Mouse (Mus musculus) kidney, adult 2 months (tissue): Measurements from ENCODE around the gene Slc33a1. TPM values are rescaled to one million over a fixed set of nuclear protein-coding genes. Genes with fewer than 3 reads are reported as not detected.
A peak's percentile ranks its signal among the peaks of the same experiment; 100 is the strongest.

Experiments used
- DNase-seq: peaks from one replicate; pipeline ENCODE4 v3.0.0; 2021
- H3K27ac ChIP-seq: fragments of 200-500 bp; 2 replicates; pipeline ENCODE4 v1.5.1; 2012; ENCODE audit warnings: low read depth, low read length, control low read depth, inconsistent platforms; ENCODE audit not compliant: insufficient read depth
- H3K27me3 ChIP-seq: fragments of 200-500 bp; replicated peaks from 2 replicates; pipeline ENCODE4 v1.6.1; 2012; ENCODE audit warnings: mild to moderate bottlenecking, moderate library complexity, low read length, inconsistent platforms; ENCODE audit not compliant: control insufficient read depth, insufficient read depth
- H3K36me3 ChIP-seq: fragments of 200-500 bp; 2 replicates; pipeline ENCODE4 v1.6.1; 2012; ENCODE audit warnings: mild to moderate bottlenecking, moderate library complexity, low read length, inconsistent platforms; ENCODE audit not compliant: control insufficient read depth, insufficient read depth
- H3K4me1 ChIP-seq: fragments of 200-500 bp; 2 replicates; pipeline ENCODE4 v1.6.1; 2011; ENCODE audit warnings: low read length; ENCODE audit not compliant: control insufficient read depth, insufficient read depth
- H3K4me3 ChIP-seq: fragments of 200-500 bp; 2 replicates; pipeline ENCODE4 v1.5.1; 2011; ENCODE audit warnings: mild to moderate bottlenecking, low read depth, low read length, control low read depth; ENCODE audit not compliant: insufficient read depth
- CTCF ChIP-seq: fragments of 200-500 bp; conservative IDR thresholded peaks from 2 replicates; pipeline ENCODE4 v1.5.1; 2011; ENCODE audit warnings: low read depth, mild to moderate bottlenecking, control low read depth, low read length, moderate library complexity, mixed read lengths; ENCODE audit not compliant: insufficient read depth, insufficient read length
- POLR2A ChIP-seq: fragments of 200-500 bp; IDR thresholded peaks from one replicate; pipeline ENCODE4 v1.6.1; 2011; ENCODE audit warnings: low read depth, low read length, control low read depth
- WGBS: fragments of 180-500 bp; shearing (Covaris S2); methylation state at CpG from one replicate; pipeline ENCODE4 v1.1.7; 2018; 5-methylcytosine and 5-hydroxymethylcytosine counted together
- polyA plus RNA-seq: library from polyadenylated mRNA; depleted of rRNA; stranded (reverse); fragments of >200 nt; gene quantifications from 2 replicates; pipeline ENCODE4 v1.2.3, GENCODE M21; 2012

Slc33a1 gene
- polyA plus RNA-seq, 1 experiment, result 43.0 TPM

DNA sequence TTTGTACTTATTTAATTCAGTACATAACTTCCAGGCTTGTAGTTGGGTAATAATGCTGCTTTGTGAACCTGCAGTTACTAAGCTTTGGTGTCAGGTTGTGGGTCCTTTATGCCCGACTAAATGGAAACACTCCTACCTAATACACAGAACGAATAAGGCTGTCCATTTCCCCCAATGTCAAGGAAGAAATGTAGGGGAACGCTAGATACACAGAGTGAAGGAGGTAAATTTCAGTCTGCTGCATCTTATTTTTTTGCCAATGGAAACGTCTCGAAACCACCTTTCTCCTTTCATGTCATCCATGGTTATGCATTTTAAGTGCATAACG lies 318 bp upstream of the Slc33a1 start:
- no peaks in the 10 kb centered on the region for H3K36me3 ChIP-seq
- H3K27ac ChIP-seq, result peak overlapping the region; percentile 69
- TF ChIP-seq POLR2A, result no peak
- TF ChIP-seq CTCF, result no peak
- WGBS, result 77% methylated on average over 6 of the region's 6 CpGs
- peaks cover 11% of the 10 kb centered on the region; the same call in 1 of the 2 replicates for H3K4me1 ChIP-seq
- H3K4me3 ChIP-seq, result no peak overlapping the region
- no peak for DNase-seq
- H3K27me3 ChIP-seq, result no peaks in the 10 kb centered on the region

DNA sequence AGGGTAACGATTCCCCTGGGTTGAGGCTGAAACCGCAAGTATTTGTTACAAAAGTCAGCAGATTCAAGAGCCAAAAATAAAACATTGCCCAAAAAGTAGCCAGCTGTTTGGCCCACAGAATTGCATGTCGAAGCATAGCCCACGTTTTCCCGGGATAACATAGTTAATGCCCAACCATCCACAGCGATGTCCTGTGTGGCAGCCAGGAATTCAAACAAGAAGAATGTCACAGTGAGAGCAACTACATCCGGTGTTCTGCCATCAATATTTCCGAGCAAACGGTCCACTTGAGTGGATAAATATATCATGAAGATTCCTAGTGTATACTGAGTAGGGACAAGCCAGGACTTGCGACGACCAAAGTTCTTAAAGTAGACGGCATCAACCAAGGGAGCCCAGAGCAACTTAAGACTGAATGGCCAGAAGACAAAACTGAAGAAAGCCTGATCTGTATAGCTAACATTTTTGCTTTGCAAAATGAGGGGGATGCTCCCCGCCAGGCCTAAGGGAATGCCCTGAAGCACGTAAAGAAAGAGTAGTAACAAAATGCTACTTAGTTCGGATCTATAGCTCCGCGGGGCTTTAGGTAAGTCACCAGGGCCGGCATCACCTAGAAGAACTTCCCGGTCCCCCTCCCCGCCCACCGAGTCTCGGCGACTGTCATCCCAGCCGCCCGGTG lies 1.0 kb downstream of the Slc33a1 start:
- peak overlapping the region; percentile 72 for H3K27ac ChIP-seq
- no peaks in the 10 kb centered on the region for H3K27me3 ChIP-seq
- peak overlapping the region; percentile 81 for H3K4me3 ChIP-seq
- DNase-seq, result peak; percentile 83
- no peak for TF ChIP-seq CTCF
- TF ChIP-seq POLR2A, result no peak
- peaks cover 11% of the 10 kb centered on the region; the same call in 1 of the 2 replicates for H3K4me1 ChIP-seq
- H3K36me3 ChIP-seq, result no peaks in the 10 kb centered on the region
- under 1% methylated on average over 25 of the region's 25 CpGs for WGBS

GRCm38 (mm10) chr3:63949837-63950236 lies 14.7 kb downstream of the Slc33a1 start:
- H3K36me3 ChIP-seq, result no peaks in the 10 kb centered on the region; the same call in 1 of the 2 replicates
- no peaks in the 10 kb centered on the region; the same call in 1 of the 2 replicates for H3K4me1 ChIP-seq
- H3K27ac ChIP-seq, result no peak overlapping the region
- TF ChIP-seq POLR2A (no peak), CTCF (no peak)
- no peak for DNase-seq
- 85% methylated on average over 3 of the region's 3 CpGs for WGBS
- H3K27me3 ChIP-seq, result no peaks in the 10 kb centered on the region
- no peak overlapping the region for H3K4me3 ChIP-seq

- no peak overlapping the region for H3K27ac ChIP-seq
- no peaks in the 10 kb centered on the region for H3K4me1 ChIP-seq
- TF ChIP-seq CTCF (no peak), POLR2A (no peak)
- H3K36me3 ChIP-seq, result peaks cover 1% of the 10 kb centered on the region; the same call in 1 of the 2 replicates
- no peaks in the 10 kb centered on the region for H3K27me3 ChIP-seq
- 76% methylated on average over 2 of the region's 2 CpGs for WGBS
- H3K4me3 ChIP-seq, result no peak overlapping the region
- DNase-seq, result peak; percentile 27
Observed at GRCm38 (mm10) chr3:63941204-63941850, 23.2 kb downstream of the Slc33a1 start.

GRCm38 (mm10) chr3:63938928-63939327 lies 25.6 kb downstream of the Slc33a1 start:
- H3K27ac ChIP-seq, result no peak overlapping the region
- no peak overlapping the region for H3K4me3 ChIP-seq
- H3K4me1 ChIP-seq, result no peaks in the 10 kb centered on the region
- no peaks in the 10 kb centered on the region; the same call in 1 of the 2 replicates for H3K36me3 ChIP-seq
- no peak for TF ChIP-seq CTCF
- H3K27me3 ChIP-seq, result no peaks in the 10 kb centered on the region
- DNase-seq, result peak; percentile 12
- WGBS, result 65% methylated on average over 2 of the region's 2 CpGs

DNA sequence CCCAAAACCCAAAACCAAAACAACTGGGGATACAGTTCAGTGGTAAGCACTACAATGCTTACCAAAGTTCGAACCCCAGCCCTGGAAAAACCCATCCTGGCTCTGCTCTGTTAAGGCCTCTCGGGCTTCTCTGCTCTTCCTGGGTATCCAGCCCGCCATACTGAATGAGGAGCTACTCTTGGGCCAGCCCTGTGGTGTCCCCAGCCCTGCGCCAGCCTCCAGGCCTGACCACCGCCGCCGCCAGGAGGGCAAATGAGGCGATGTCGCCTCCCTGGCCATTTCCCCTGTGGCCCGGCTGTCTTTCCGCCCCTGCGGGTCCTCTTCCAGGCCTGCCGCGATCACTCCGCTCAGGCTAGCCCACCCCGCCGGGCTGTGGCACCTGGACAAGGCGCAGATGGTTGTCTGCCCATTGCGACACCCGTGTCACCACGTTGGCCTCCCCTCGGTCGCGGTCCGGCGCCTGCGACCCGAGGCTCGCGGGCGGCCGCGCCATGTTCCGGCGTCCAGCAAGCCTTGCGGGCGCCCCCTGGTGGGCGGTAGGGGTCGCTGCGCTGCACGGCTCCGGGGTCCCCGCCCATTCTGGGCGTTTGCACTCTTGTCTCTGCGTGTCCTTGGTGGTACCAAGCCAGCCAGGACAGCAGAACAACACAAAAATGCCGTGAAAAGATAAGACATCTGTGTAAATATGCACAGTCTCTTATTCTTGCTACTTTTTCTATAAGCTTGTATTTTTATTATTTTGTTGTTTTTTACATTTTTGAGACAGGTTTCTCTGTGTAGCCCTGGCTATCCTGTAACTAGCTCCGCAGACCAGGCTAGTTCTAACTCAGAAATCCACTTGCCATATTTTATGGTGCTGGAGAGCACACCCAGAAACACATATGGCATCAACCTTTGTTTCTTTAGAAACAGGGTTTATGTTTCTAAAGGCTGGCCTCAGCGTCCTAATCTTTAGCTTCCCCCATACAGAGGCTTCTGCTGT lies 35.4 kb downstream of the Slc33a1 start, which contains the start of gene E130311K13Rik:
E130311K13Rik (minus strand) TSS at position 595 of the 982 bp plus-strand sequence.
- TF ChIP-seq CTCF (peak; percentile 71), POLR2A (no peak)
- WGBS, result 5% methylated on average over 48 of the region's 48 CpGs
- H3K4me3 ChIP-seq, result peak within 1 kb of the TSS; percentile 93
- H3K4me1 ChIP-seq, result peaks cover 4% of the 10 kb centered on the region; the same call in 1 of the 2 replicates
- H3K27ac ChIP-seq, result peak within 1 kb of the TSS; percentile 89
- H3K36me3 ChIP-seq, result no peaks in the 10 kb centered on the region; the same call in 1 of the 2 replicates
- DNase-seq, result peak; percentile 94
- no peaks in the 10 kb centered on the region for H3K27me3 ChIP-seq
